Mouse (Mus musculus): ENCODE data around the gene Syt7. TPM values are rescaled to one million over a fixed set of nuclear protein-coding genes. Genes with fewer than 3 reads are reported as not detected.

The Syt7 gene
- polyA plus RNA-seq, 1 experiment from 2014 or later: 0.75 TPM

- ATAC-seq (ENCODE audit: low read depth): no peak
- Histone ChIP-seq H3K9me3 (ENCODE audit: control insufficient read depth, low read length) (no peaks in the 10 kb centered on the region), H3K4me2 (ENCODE audit: low read depth, low read length) (no peak overlapping the region), H3K4me1 (replicated peaks; ENCODE audit: control insufficient read depth, insufficient read depth, low read length) (no peaks in the 10 kb centered on the region), H3K9ac (ENCODE audit: low read length) (no peak overlapping the region), H3K36me3 (ENCODE audit: control insufficient read depth, insufficient read depth, low read length) (no peaks in the 10 kb centered on the region), H3K27ac (ENCODE audit: low read length) (no peak overlapping the region), H3K27me3 (ENCODE audit: control insufficient read depth, insufficient read depth, low read depth, low read length) (no peaks in the 10 kb centered on the region), H3K4me3 (ENCODE audit: low read length) (no peak overlapping the region)
- WGBS: 68% methylated on average over 1 of the region's 1 CpGs
These were observed 106.8 kb downstream of the Syt7 start for GRCm38 (mm10) chr19:10495670-10496069.

- H3K4me1 ChIP-seq (replicated peaks; ENCODE audit: control insufficient read depth, insufficient read depth, low read length): no peaks in the 10 kb centered on the region
- H3K9me3 ChIP-seq (ENCODE audit: control insufficient read depth, low read length): no peaks in the 10 kb centered on the region
- no peak overlapping the region for H3K4me3 ChIP-seq (ENCODE audit: low read length)
- no peak overlapping the region for H3K9ac ChIP-seq (ENCODE audit: low read length)
- no peak overlapping the region for H3K27ac ChIP-seq (ENCODE audit: low read length)
- ATAC-seq (ENCODE audit: low read depth): no peak
- H3K27me3 ChIP-seq (ENCODE audit: control insufficient read depth, insufficient read depth, low read depth, low read length): no peaks in the 10 kb centered on the region
- 67% methylated on average over 2 of the region's 2 CpGs for WGBS
- peaks cover 6% of the 10 kb centered on the region for H3K36me3 ChIP-seq (ENCODE audit: control insufficient read depth, insufficient read depth, low read length)
- no peak overlapping the region for H3K4me2 ChIP-seq (ENCODE audit: low read depth, low read length)
These were observed 108.1 kb downstream of the Syt7 start for GRCm38 (mm10) chr19:10496976-10497375.

GRCm38 (mm10) chr19:10497512-10498160 is 108.7 kb downstream of the Syt7 start:
- WGBS: 41% methylated on average over 8 of the region's 8 CpGs
- Histone ChIP-seq H3K4me1 (replicated peaks; ENCODE audit: control insufficient read depth, insufficient read depth, low read length) (no peaks in the 10 kb centered on the region), H3K9ac (ENCODE audit: low read length) (no peak overlapping the region), H3K9me3 (ENCODE audit: control insufficient read depth, low read length) (no peaks in the 10 kb centered on the region), H3K27me3 (ENCODE audit: control insufficient read depth, insufficient read depth, low read depth, low read length) (no peaks in the 10 kb centered on the region), H3K4me2 (ENCODE audit: low read depth, low read length) (no peak overlapping the region), H3K4me3 (ENCODE audit: low read length) (no peak overlapping the region), H3K27ac (ENCODE audit: low read length) (no peak overlapping the region), H3K36me3 (ENCODE audit: control insufficient read depth, insufficient read depth, low read length) (peaks cover 7% of the 10 kb centered on the region)
- ATAC-seq (ENCODE audit: low read depth): no peak

- Histone ChIP-seq H3K36me3 (ENCODE audit: control insufficient read depth, insufficient read depth, low read length) (peaks cover 10% of the 10 kb centered on the region), H3K4me2 (ENCODE audit: low read depth, low read length) (no peak overlapping the region), H3K9ac (ENCODE audit: low read length) (no peak overlapping the region), H3K4me3 (ENCODE audit: low read length) (no peak overlapping the region), H3K9me3 (ENCODE audit: control insufficient read depth, low read length) (no peaks in the 10 kb centered on the region), H3K27me3 (ENCODE audit: control insufficient read depth, insufficient read depth, low read depth, low read length) (no peaks in the 10 kb centered on the region), H3K4me1 (replicated peaks; ENCODE audit: control insufficient read depth, insufficient read depth, low read length) (no peaks in the 10 kb centered on the region), H3K27ac (ENCODE audit: low read length) (no peak overlapping the region)
- WGBS: 81% methylated on average over 8 of the region's 8 CpGs
- ATAC-seq (ENCODE audit: low read depth): no peak
These were observed 111.7 kb downstream of the Syt7 start for GRCm38 (mm10) chr19:10500581-10500980.

- H3K27ac ChIP-seq (ENCODE audit: low read length): no peak overlapping the region
- H3K4me2 ChIP-seq (ENCODE audit: low read depth, low read length): no peak overlapping the region
- peaks cover 10% of the 10 kb centered on the region for H3K36me3 ChIP-seq (ENCODE audit: control insufficient read depth, insufficient read depth, low read length)
- no peaks in the 10 kb centered on the region for H3K27me3 ChIP-seq (ENCODE audit: control insufficient read depth, insufficient read depth, low read depth, low read length)
- no peak overlapping the region for H3K9ac ChIP-seq (ENCODE audit: low read length)
- no peaks in the 10 kb centered on the region for H3K9me3 ChIP-seq (ENCODE audit: control insufficient read depth, low read length)
- H3K4me1 ChIP-seq (replicated peaks; ENCODE audit: control insufficient read depth, insufficient read depth, low read length): no peaks in the 10 kb centered on the region
- ATAC-seq (ENCODE audit: low read depth): peak; percentile 47; the same call in 1 of the 2 replicates
- no peak overlapping the region for H3K4me3 ChIP-seq (ENCODE audit: low read length)
- 8% methylated on average over 4 of the region's 4 CpGs for WGBS
These were observed 113.7 kb downstream of the Syt7 start for GRCm38 (mm10) chr19:10502571-10502970.

Other genes starting within 250 kb of the Syt7 start
- gene Fads1, start 206.2 kb upstream of the Syt7 start, polyA plus RNA-seq (2015; fragmentation: Nextera tagmentation; extraction: Ambion mirVana): 78.2 and 91.0 TPM in 2 replicates
- gene Tmem258, start 185.1 kb upstream of the Syt7 start, polyA plus RNA-seq (2015; fragmentation: Nextera tagmentation; extraction: Ambion mirVana): 488 and 498 TPM in 2 replicates
- 99.0 and 106 TPM in 2 replicates for gene Fen1, start 184.9 kb upstream of the Syt7 start, polyA plus RNA-seq (2015; fragmentation: Nextera tagmentation; extraction: Ambion mirVana)
- gene Myrf, start 148.3 kb upstream of the Syt7 start, polyA plus RNA-seq (2015; fragmentation: Nextera tagmentation; extraction: Ambion mirVana): 5.0 and 6.0 TPM in 2 replicates
- 3.0 and 3.2 TPM in 2 replicates for gene Dagla, start 84.2 kb upstream of the Syt7 start, polyA plus RNA-seq (2015; fragmentation: Nextera tagmentation; extraction: Ambion mirVana)
- gene Lrrc10b, start 68.4 kb downstream of the Syt7 start, polyA plus RNA-seq (2015; fragmentation: Nextera tagmentation; extraction: Ambion mirVana): 0.52 and 0.73 TPM in 2 replicates
- 2.1 and 3.7 TPM in 2 replicates for gene Ppp1r32, start 93.8 kb downstream of the Syt7 start, polyA plus RNA-seq (2015; fragmentation: Nextera tagmentation; extraction: Ambion mirVana)
- gene Cpsf7, start 136.2 kb downstream of the Syt7 start, polyA plus RNA-seq (2015; fragmentation: Nextera tagmentation; extraction: Ambion mirVana): 41.7 and 47.6 TPM in 2 replicates
- 53.4 and 55.3 TPM in 2 replicates for gene Sdhaf2, start 137.1 kb downstream of the Syt7 start, polyA plus RNA-seq (2015; fragmentation: Nextera tagmentation; extraction: Ambion mirVana)
- gene Tmem216, start 167.1 kb downstream of the Syt7 start, polyA plus RNA-seq (2015; fragmentation: Nextera tagmentation; extraction: Ambion mirVana): 39.8 and 41.6 TPM in 2 replicates
- gene Cyb561a3, start 188.1 kb downstream of the Syt7 start, polyA plus RNA-seq (2015; fragmentation: Nextera tagmentation; extraction: Ambion mirVana): 23.6 and 25.2 TPM in 2 replicates
- 46.5 and 47.1 TPM in 2 replicates for gene Tmem138, start 188.3 kb downstream of the Syt7 start, polyA plus RNA-seq (2015; fragmentation: Nextera tagmentation; extraction: Ambion mirVana)
- 348 and 364 TPM in 2 replicates for gene Ddb1, start 216.2 kb downstream of the Syt7 start, polyA plus RNA-seq (2015; fragmentation: Nextera tagmentation; extraction: Ambion mirVana)
- gene Tkfc, start 216.6 kb downstream of the Syt7 start, polyA plus RNA-seq (2015; fragmentation: Nextera tagmentation; extraction: Ambion mirVana): 16.7 and 16.9 TPM in 2 replicates
- gene Vwce, start 245.1 kb downstream of the Syt7 start, polyA plus RNA-seq (2015; fragmentation: Nextera tagmentation; extraction: Ambion mirVana): 0.82 and 0.88 TPM in 2 replicates